Mouse (Mus musculus) cerebellum, adult (tissue): ENCODE measurements around the gene Cit.

Experiments
- ATAC-seq: cut with Nextera tagmentation; 2 replicates; pipeline ENCODE4 v1.9.2; 2017; ENCODE audit warnings: mild to moderate bottlenecking, moderate library complexity, mixed read lengths; ENCODE audit not compliant: insufficient number of reproducible peaks, low FRiP score, low TSS enrichment

Gene Cit

GRCm38 (mm10) chr5:115908699-115909098 lies 63.6 kb downstream of the Cit start:
- ATAC-seq, result no peak

- no peak for ATAC-seq
Observed at GRCm38 (mm10) chr5:115909106-115909505, 64.0 kb downstream of the Cit start.

- no peak for ATAC-seq
Observed at GRCm38 (mm10) chr5:115910491-115910890, 65.4 kb downstream of the Cit start.

GRCm38 (mm10) chr5:115915481-115915880 lies 70.4 kb downstream of the Cit start:
- no peak for ATAC-seq

- no peak for ATAC-seq
Observed at GRCm38 (mm10) chr5:115917960-115918359, 72.9 kb downstream of the Cit start.

- ATAC-seq, result no peak
Observed at GRCm38 (mm10) chr5:115918597-115919351, 73.7 kb downstream of the Cit start.

GRCm38 (mm10) chr5:115921990-115922389 lies 76.9 kb downstream of the Cit start:
- no peak for ATAC-seq

GRCm38 (mm10) chr5:115924946-115925345 lies 79.9 kb downstream of the Cit start:
- ATAC-seq, result no peak

- ATAC-seq, result no peak
Observed at GRCm38 (mm10) chr5:115928786-115929507, 83.9 kb downstream of the Cit start.

- ATAC-seq, result no peak
Observed at GRCm38 (mm10) chr5:115932325-115932724, 87.2 kb downstream of the Cit start.

- no peak for ATAC-seq
Observed at GRCm38 (mm10) chr5:115936851-115937250, 91.8 kb downstream of the Cit start.

- ATAC-seq, result no peak
Observed at GRCm38 (mm10) chr5:115937566-115937965, 92.5 kb downstream of the Cit start.

GRCm38 (mm10) chr5:115938999-115939398 lies 93.9 kb downstream of the Cit start:
- ATAC-seq, result no peak

GRCm38 (mm10) chr5:115942389-115942788 lies 97.3 kb downstream of the Cit start:
- no peak for ATAC-seq

- ATAC-seq, result no peak
Observed at GRCm38 (mm10) chr5:115944791-115945490, 99.9 kb downstream of the Cit start.

- ATAC-seq, result no peak
Observed at GRCm38 (mm10) chr5:115947622-115948353, 102.7 kb downstream of the Cit start.

- no peak for ATAC-seq
Observed at GRCm38 (mm10) chr5:115950936-115951335, 105.9 kb downstream of the Cit start.

GRCm38 (mm10) chr5:115953173-115953572 lies 108.1 kb downstream of the Cit start:
- ATAC-seq, result no peak

- no peak for ATAC-seq
Observed at GRCm38 (mm10) chr5:115954084-115954483, 109.0 kb downstream of the Cit start.

- ATAC-seq, result no peak
Observed at GRCm38 (mm10) chr5:115954549-115954948, 109.5 kb downstream of the Cit start.

- no peak for ATAC-seq
Observed at GRCm38 (mm10) chr5:115955131-115955530, 110.1 kb downstream of the Cit start.
